Mouse (Mus musculus): Measurements from ENCODE around the gene Grb7. TPM values are rescaled to one million over a fixed set of nuclear protein-coding genes. Genes with fewer than 3 reads are reported as not detected.

Gene Grb7
- total RNA-seq, 2 experiments from 2014 or later, result 0.16 TPM; not detected in 1

- no peak for DNase-seq (ENCODE audit: low spot score in 2 of 2)
Measured at GRCm38 (mm10) chr11:98469761-98470714, 23.8 kb downstream of the Grb7 start.

- DNase-seq (ENCODE audit: low spot score in 2 of 2), result no peak
Measured at GRCm38 (mm10) chr11:98470795-98471194, 24.6 kb downstream of the Grb7 start.

GRCm38 (mm10) chr11:98472696-98473095 is 26.5 kb downstream of the Grb7 start:
- DNase-seq (ENCODE audit: low spot score in 2 of 2), result no peak

DNA sequence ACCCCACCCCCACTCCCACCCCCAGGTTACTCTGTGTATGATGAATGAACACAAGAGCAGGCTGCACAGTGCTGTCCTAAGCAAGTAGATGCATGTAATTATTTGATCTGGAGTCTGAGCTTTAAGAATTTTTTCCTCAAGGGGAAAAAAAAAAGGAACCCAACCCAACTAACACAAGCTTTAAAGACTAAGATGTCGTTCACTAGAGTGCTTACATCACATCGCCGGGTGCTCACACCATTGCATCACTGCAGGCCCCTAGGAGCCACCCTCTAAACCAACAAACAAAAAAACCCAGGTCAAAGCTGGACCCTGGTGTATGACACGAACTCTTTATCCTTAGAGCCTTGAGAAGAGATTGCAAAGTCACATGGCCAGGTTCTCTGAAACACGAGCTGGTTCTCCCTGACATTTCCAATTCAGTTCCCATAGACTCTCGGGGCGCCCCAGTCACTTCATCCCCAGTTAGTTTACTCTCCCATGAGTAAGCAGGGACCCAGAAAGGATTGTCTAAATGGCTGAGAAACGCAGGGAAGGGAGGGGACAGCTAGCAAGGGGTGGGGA is 27.8 kb downstream of the Grb7 start:
- no peak for DNase-seq (ENCODE audit: low spot score in 2 of 2)

- no peak for DNase-seq (ENCODE audit: low spot score in 2 of 2)
Measured at GRCm38 (mm10) chr11:98474967-98475366, 28.8 kb downstream of the Grb7 start.

- DNase-seq (ENCODE audit: low spot score in 2 of 2), result no peak
Measured at GRCm38 (mm10) chr11:98475630-98476433, 29.6 kb downstream of the Grb7 start.

DNA sequence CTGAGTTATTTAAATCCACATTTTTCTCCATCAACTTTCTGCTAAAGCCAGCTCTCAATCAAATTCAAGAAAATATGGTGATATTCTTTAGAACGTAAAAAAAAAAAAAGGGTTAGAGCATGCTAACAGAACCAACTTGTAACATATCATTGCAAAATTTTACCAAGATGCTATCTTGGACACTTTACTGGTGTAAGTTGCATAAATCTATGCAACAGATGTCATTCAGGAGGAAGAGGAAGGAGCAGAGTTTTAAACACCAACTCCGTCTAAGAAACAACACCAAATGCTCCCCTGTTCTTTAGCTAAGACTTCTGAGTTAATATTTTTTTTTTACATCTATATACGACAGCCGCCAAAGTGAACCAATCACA is 30.2 kb downstream of the Grb7 start:
- no peak for DNase-seq (ENCODE audit: low spot score in 2 of 2)

DNA sequence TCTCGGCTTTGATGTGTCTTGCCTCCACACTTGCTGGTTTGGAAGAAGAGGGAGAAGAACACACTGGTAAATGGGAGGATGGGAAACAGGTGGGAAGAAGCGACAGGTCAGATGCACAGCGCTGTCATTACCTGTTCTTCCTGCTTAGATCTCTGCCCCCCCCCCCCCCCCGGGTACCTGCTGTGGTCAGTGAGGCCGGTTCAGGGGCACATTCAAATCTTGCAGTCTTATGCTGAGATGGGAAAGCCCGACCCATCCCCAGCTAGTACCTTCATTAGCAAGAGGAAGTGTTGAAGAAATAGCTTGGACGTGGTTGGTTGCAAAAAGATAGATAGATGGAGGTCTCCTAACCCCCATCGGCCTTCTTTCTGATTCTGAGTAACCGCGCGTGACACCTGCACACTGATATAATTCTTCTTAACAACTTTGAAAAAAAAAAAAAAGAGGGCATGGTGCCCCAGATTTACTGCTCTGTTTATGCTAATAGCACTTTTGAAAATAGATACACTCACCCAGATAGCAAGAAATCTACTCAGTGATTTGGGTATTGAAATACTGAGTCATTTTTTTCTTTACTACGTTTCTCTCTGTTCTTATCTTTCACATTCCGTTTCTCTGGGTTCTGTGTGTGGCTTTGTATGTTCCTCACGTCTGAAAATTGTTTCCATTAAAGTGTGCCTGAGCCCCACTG is 31.0 kb downstream of the Grb7 start:
- DNase-seq (ENCODE audit: low spot score in 2 of 2), result no peak

- no peak for DNase-seq (ENCODE audit: low spot score in 2 of 2)
Measured at GRCm38 (mm10) chr11:98479026-98479939, 33.1 kb downstream of the Grb7 start.

GRCm38 (mm10) chr11:98479940-98480497 is 33.8 kb downstream of the Grb7 start:
- no peak for DNase-seq (ENCODE audit: low spot score in 2 of 2)

DNA sequence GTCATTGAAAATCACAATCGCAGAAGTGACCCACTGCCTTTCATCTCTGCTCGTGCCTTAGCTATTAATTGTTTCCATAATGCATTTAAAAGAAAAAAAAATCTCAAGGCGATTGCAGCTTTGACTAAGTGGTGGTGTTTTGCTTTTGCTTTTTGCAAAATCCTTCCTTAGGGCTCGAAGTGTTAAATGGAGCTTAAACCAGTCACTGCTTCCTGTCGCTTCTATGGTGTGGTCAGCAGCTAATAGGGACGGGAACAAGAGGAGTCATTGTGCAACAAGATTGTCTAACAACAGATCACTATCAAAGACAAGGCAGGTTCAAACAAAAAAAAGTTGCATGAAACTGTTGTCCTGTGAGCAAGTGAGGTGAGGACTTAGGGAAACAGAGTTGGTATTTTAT is 35.0 kb downstream of the Grb7 start:
- DNase-seq (ENCODE audit: low spot score in 2 of 2), result no peak

DNA sequence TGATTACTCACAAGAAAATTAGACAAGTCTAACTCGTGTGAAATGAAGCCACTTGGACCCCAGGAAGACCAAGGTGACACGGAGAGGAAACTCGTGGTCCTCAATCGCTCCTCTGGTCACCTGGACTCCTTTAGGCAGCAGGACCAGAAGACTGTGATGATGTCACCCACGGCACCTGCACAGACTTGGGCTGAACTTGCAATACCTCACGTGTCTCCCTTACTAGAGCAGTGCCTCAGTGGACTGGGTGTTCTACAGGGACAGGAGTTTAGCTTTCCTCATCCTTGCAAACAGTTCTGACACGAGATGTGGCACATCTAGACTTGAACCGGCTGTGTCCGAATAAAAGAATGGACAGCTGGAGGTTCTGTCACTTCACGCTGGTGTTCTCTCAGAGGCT is 35.9 kb downstream of the Grb7 start:
- no peak for DNase-seq (ENCODE audit: low spot score in 2 of 2)

DNA sequence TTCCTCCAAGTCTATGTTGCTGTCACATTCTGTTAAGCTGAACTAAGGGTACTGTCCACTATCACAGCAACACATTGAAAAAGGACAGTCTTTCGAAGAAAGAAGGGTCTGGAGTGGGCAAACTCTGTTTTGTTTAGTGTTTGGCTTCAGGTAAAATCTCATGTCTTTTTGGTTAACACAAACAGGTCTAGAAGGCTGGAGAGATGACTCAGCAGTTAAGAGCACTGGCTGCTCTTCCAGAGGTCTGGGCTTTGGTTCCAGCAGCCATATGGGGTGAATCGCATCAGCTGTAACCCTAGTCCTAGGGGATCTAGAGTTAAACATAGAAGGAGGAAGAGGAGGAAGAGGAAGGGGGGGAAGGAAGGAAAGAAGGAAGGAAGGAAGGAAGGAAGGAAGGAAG is 39.6 kb downstream of the Grb7 start:
- DNase-seq (ENCODE audit: low spot score in 2 of 2), result no peak

DNA sequence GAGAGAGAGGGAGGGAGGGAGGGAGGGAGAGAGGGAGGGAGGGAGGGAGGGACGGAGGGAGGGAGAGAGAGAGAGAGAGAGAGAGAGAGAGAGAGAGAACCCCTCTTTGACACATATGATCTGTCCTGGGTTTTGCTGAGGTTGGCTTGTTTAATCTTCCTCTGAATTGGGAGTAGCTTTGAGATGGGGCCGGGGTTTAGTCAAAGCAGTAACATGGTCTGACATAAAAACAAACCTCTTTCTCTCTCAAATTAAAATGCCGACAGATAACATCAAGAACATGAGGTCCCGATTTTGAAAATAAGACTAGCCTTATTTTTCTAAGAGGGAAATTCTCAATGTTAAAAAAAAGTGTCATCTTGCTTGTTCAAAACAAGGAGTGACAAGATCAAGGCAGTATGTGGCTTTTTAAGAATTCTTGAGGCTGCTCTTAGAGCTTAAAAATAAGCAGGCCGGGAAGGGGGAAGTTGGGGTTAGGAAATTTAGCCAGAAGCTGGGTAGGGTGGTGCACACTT is 41.4 kb downstream of the Grb7 start:
- no peak for DNase-seq (ENCODE audit: low spot score in 2 of 2)

- no peak for DNase-seq (ENCODE audit: low spot score in 2 of 2)
Measured at GRCm38 (mm10) chr11:98488540-98489234, 42.5 kb downstream of the Grb7 start.

GRCm38 (mm10) chr11:98491571-98491970 is 45.4 kb downstream of the Grb7 start:
- DNase-seq (ENCODE audit: low spot score in 2 of 2), result no peak

- DNase-seq (ENCODE audit: low spot score in 2 of 2), result no peak
Measured at GRCm38 (mm10) chr11:98492959-98493358, 46.8 kb downstream of the Grb7 start.

DNA sequence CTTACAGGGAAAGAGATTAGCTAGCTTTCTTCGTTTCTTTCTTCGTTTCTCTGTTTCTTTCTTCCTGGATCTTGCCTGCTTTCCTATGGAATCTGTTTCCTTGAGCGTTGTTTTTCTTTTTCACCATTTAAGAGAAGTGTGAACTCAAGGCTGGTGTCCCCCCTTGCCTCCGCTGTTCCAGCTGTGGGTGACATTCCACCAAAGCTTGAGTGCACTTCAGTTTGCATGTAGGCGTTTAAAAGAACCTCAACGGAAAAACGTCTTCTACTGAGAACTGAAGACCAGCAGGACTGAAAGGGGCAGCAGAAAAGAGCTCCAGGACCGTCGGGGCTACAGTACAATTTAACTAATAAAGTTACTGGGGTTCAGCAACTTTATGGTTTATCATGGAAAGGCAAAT is 47.2 kb downstream of the Grb7 start:
- no peak for DNase-seq (ENCODE audit: low spot score in 2 of 2)

DNA sequence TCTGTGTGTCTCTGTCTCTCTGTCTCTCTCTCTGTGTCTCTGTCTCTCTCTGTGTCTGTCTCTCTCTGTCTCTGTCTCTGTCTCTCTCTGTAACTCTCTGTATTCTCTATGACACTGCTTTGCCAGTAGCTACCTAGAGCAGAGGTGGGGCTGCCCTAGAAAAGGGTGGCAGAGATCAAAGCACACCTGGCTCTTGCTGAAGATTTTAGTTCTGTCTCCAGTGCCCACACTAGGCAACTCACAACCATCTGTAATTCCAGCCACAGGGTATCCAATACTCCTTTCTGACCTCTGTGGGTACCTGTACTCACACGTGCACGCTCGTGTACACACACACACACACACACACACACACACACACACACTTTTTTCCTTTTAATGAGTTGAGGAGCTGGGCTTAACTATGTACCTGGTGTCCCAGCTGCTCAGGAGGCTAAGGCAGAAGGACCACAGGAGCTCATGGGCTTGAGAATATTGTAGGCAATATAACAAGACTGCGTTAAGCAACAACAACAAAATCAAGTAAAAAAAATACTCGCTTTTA is 49.1 kb downstream of the Grb7 start:
- DNase-seq (ENCODE audit: low spot score in 2 of 2), result no peak

All from gastrocnemius, postnatal 4 days (tissue).